Mouse (Mus musculus): ENCODE results near the gene Fkbp4. TPM values are rescaled to one million over a fixed set of nuclear protein-coding genes. Genes with fewer than 3 reads are reported as not detected.
A peak's percentile ranks its signal among the peaks of the same experiment; 100 is the strongest.

Fkbp4 gene
- polyA plus RNA-seq, 1 experiment from 2014 or later = 454 TPM

GRCm38 (mm10) chr6:128411115-128411514 lies 27.4 kb downstream of the Fkbp4 start:
- H3K36me3 ChIP-seq = peaks cover 86% of the 10 kb centered on the region
- no peak overlapping the region for H3K9ac ChIP-seq (replicated peaks)
- H3K4me2 ChIP-seq (replicated peaks) = no peak overlapping the region
- 0 out of 2 replicates have a peak, but pooled peaks cover 3% of the 10 kb centered on the region for H3K4me1 ChIP-seq (replicated peaks)
- peak; percentile 56 for ATAC-seq
- no peak overlapping the region for H3K4me3 ChIP-seq (replicated peaks)
- no peak overlapping the region for H3K27ac ChIP-seq
- H3K27me3 ChIP-seq = no peaks in the 10 kb centered on the region
- 15% methylated on average over 3 of the region's 3 CpGs for WGBS
- no peaks in the 10 kb centered on the region for H3K9me3 ChIP-seq

DNA sequence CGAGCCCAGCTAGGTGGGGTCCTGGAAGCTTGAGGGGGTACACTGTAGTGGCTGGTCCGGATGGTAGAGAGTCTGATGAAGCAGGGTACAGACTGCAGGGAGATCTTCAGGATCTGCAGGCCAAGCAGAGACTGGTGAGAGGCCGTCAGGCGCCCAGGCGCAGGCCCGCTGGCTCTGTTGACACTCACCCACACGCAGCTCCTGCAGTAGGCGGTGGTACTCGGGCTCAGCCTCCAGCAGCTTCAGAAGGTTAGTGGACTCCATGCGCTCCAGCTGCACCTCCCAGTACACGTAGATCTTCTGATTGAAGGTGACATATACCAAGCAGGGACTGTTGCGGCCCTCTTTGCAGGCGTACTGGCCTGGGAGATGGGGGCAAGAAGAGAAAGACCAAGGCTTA lies 28.2 kb downstream of the Fkbp4 start:
- Histone ChIP-seq H3K9ac (replicated peaks) (no peak overlapping the region), H3K4me2 (replicated peaks) (no peak overlapping the region), H3K36me3 (peaks cover 83% of the 10 kb centered on the region), H3K27me3 (no peaks in the 10 kb centered on the region), H3K27ac (no peak overlapping the region), H3K4me3 (replicated peaks) (no peak overlapping the region), H3K4me1 (replicated peaks) (no peaks in the 10 kb centered on the region), H3K9me3 (no peaks in the 10 kb centered on the region)
- 95% methylated on average over 13 of the region's 13 CpGs for WGBS
- ATAC-seq = 0 out of 2 replicates have a peak, but pooled peaks have one; percentile 7

- Histone ChIP-seq H3K9ac (replicated peaks) (no peak overlapping the region), H3K36me3 (peaks cover 81% of the 10 kb centered on the region), H3K4me2 (replicated peaks) (no peak overlapping the region), H3K4me3 (replicated peaks) (no peak overlapping the region), H3K4me1 (replicated peaks) (no peaks in the 10 kb centered on the region), H3K9me3 (no peaks in the 10 kb centered on the region), H3K27me3 (no peaks in the 10 kb centered on the region), H3K27ac (no peak overlapping the region)
- ATAC-seq = no peak
- 91% methylated on average over 7 of the region's 7 CpGs for WGBS
These were observed 29.8 kb downstream of the Fkbp4 start for GRCm38 (mm10) chr6:128408544-128409125.

DNA sequence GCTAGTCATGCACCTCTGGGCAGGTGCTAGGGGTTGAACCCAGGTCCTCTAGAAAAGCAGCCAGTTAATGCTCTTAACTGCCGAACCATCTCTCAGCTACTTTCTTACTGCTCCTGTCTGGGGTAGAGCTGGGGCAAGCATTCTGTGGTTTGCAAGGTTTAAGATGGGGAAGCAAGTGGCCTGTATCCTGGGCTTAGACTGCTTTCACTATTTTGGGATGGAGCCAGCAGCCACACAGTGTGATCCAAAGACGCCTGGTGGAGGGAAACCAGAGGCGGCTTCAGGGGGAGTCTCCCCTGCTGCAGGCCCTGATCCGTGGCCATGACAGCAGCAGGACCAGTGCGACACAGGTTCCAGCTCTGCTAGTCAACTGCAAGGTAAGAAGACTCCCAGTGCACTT lies 33.8 kb downstream of the Fkbp4 start:
- peaks cover 15% of the 10 kb centered on the region; the same call in 1 of the 2 replicates for H3K4me1 ChIP-seq (replicated peaks)
- no peaks in the 10 kb centered on the region for H3K9me3 ChIP-seq
- H3K36me3 ChIP-seq = peaks cover 45% of the 10 kb centered on the region
- H3K9ac ChIP-seq (replicated peaks) = no peak overlapping the region
- no peak overlapping the region for H3K27ac ChIP-seq
- no peaks in the 10 kb centered on the region for H3K27me3 ChIP-seq
- no peak overlapping the region for H3K4me3 ChIP-seq (replicated peaks)
- ATAC-seq = no peak
- no peak overlapping the region for H3K4me2 ChIP-seq (replicated peaks)
- WGBS = 69% methylated on average over 5 of the region's 5 CpGs

DNA sequence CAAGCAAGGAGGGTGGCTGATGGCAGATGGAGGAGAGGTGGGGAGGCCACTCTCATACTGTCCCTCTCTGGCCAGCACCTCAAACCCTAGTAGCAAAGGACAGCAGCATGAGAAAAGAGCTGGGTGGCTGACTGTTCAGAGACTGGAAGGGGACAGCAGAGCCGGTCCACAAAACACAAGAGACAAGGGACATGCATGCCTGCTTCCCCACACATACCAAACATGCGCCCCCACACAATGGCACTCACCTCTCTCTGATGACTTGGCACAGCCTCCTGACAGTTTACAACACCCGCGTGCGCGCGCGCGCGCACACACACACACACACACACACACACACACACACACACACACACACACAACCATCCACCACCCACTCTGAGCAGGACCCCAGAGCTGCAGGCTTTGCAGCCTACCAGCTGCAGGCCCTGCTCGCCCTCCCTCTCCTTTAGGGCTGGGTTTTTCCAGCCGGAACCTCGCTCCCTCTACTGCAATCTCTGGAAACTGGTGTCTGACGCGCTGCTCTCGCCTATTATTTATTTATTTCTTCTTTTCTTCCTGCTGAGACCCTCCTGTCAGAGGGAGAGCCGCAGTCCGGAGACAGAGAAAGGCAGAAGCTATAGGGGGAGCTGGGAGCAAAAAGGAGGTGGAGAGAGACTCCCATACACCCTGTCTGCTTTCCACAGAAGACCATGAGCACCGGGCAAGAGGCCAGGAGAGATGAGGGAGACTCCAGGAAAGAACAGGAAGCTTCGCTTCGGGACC lies 38.9 kb downstream of the Fkbp4 start:
- H3K27ac ChIP-seq = peak overlapping the region; percentile 65
- H3K4me1 ChIP-seq (replicated peaks) = peaks cover 20% of the 10 kb centered on the region
- H3K4me2 ChIP-seq (replicated peaks) = peak overlapping the region; percentile 43
- H3K27me3 ChIP-seq = no peaks in the 10 kb centered on the region
- WGBS = 32% methylated on average over 17 of the region's 21 CpGs
- peak overlapping the region; percentile 26 for H3K4me3 ChIP-seq (replicated peaks)
- ATAC-seq = peak; percentile 91
- peak overlapping the region; percentile 52 for H3K9ac ChIP-seq (replicated peaks)
- 0 out of 2 replicates have a peak, but pooled peaks cover 2% of the 10 kb centered on the region for H3K36me3 ChIP-seq
- no peaks in the 10 kb centered on the region for H3K9me3 ChIP-seq

DNA sequence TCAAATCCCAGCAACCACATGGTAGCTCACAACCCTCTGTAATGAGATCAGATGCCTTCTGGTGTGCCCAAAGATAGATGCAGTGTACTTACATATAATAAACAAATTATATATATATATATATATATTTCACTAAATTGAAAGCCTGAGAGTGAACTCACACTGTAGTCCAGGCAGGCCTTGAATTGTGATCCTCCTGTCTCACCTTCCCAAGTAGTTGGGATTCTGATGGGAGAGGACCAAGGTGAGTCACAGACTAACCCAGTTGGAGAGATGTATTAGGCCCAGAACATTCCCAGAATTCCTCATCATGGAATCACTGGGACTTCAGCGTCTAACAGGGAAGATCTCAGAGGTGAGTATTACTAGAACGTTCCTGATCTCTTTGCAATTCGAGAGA lies 39.5 kb downstream of the Fkbp4 start, which contains the start of gene Nrip2:
Nrip2 (plus strand) TSS at position 301 of the 400 bp plus-strand sequence.
- H3K4me1 ChIP-seq (replicated peaks) = peaks cover 20% of the 10 kb centered on the region
- peak within 1 kb of the TSS; percentile 52 for H3K9ac ChIP-seq (replicated peaks)
- H3K36me3 ChIP-seq = no peaks in the 10 kb centered on the region
- peak within 1 kb of the TSS; percentile 65 for H3K27ac ChIP-seq
- H3K27me3 ChIP-seq = no peaks in the 10 kb centered on the region
- H3K4me2 ChIP-seq (replicated peaks) = peak within 1 kb of the TSS; percentile 43
- 82% methylated on average over 3 of the region's 3 CpGs for WGBS
- H3K4me3 ChIP-seq (replicated peaks) = peak within 1 kb of the TSS; percentile 26
- ATAC-seq = no peak
- H3K9me3 ChIP-seq = no peaks in the 10 kb centered on the region

- no peak overlapping the region for H3K4me2 ChIP-seq (replicated peaks)
- no peak overlapping the region for H3K4me3 ChIP-seq (replicated peaks)
- WGBS = 85% methylated on average over 7 of the region's 7 CpGs
- H3K27me3 ChIP-seq = no peaks in the 10 kb centered on the region
- H3K9ac ChIP-seq (replicated peaks) = no peak overlapping the region
- no peak overlapping the region for H3K27ac ChIP-seq
- no peak for ATAC-seq
- peaks cover 20% of the 10 kb centered on the region for H3K4me1 ChIP-seq (replicated peaks)
- H3K36me3 ChIP-seq = no peaks in the 10 kb centered on the region
- no peaks in the 10 kb centered on the region for H3K9me3 ChIP-seq
These were observed 40.8 kb downstream of the Fkbp4 start for GRCm38 (mm10) chr6:128397574-128398261.

GRCm38 (mm10) chr6:128390683-128391082 lies 47.8 kb downstream of the Fkbp4 start:
- WGBS = 64% methylated on average over 1 of the region's 1 CpGs
- no peaks in the 10 kb centered on the region for H3K27me3 ChIP-seq
- ATAC-seq = no peak
- no peak overlapping the region for H3K27ac ChIP-seq
- no peak overlapping the region for H3K9ac ChIP-seq (replicated peaks)
- H3K36me3 ChIP-seq = no peaks in the 10 kb centered on the region
- H3K4me2 ChIP-seq (replicated peaks) = no peak overlapping the region
- no peak overlapping the region for H3K4me3 ChIP-seq (replicated peaks)
- no peaks in the 10 kb centered on the region for H3K4me1 ChIP-seq (replicated peaks)
- no peaks in the 10 kb centered on the region for H3K9me3 ChIP-seq

DNA sequence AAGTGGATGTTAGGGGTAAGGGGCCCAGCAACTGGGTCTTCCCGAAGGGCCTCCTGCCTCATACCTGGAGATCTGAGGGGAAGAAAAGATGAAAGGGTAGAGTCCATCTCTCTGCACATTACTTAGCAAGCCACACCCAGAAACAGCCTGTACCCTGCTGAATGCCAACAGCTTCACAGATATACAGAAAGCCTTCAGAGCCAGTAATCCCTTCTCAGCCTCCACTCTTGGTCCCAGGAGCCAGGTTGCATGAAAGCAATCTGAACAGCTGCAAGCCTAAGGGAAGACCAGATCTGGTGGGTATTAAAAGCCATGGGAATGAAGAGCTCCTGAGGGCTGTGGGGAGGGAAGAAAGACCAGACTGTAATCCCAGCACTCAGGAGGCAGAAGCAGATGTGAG lies 49.3 kb downstream of the Fkbp4 start:
- ATAC-seq = no peak
- no peak overlapping the region for H3K27ac ChIP-seq
- no peak overlapping the region for H3K4me2 ChIP-seq (replicated peaks)
- H3K4me3 ChIP-seq (replicated peaks) = no peak overlapping the region
- 93% methylated on average over 1 of the region's 1 CpGs for WGBS
- no peaks in the 10 kb centered on the region for H3K27me3 ChIP-seq
- no peaks in the 10 kb centered on the region for H3K36me3 ChIP-seq
- no peaks in the 10 kb centered on the region for H3K9me3 ChIP-seq
- no peaks in the 10 kb centered on the region for H3K4me1 ChIP-seq (replicated peaks)
- no peak overlapping the region for H3K9ac ChIP-seq (replicated peaks)

DNA sequence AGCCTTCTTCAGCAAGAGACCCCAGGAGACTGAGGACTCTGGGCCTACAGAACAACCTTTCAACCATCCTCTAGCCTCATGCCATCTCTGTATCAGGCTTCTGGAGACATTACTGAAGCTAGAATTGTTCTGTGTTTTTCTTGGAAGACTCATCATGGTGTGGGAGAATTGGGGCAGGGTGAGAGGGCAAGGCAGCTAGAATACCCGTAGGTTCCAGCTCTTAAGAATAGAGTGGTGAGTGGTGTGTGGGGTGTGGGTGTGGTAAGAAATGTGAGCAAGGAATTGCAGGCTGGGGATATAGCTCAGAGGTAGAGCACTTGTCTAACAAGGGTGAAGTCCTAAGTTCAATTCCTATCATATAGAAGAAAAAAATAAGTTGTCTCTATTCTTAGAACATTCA lies 53.5 kb downstream of the Fkbp4 start:
- H3K4me2 ChIP-seq (replicated peaks) = no peak overlapping the region
- H3K9ac ChIP-seq (replicated peaks) = no peak overlapping the region
- ATAC-seq = no peak
- 96% methylated on average over 1 of the region's 1 CpGs for WGBS
- H3K9me3 ChIP-seq = no peaks in the 10 kb centered on the region
- no peak overlapping the region for H3K27ac ChIP-seq
- H3K4me1 ChIP-seq (replicated peaks) = no peaks in the 10 kb centered on the region
- no peaks in the 10 kb centered on the region for H3K27me3 ChIP-seq
- H3K36me3 ChIP-seq = no peaks in the 10 kb centered on the region
- H3K4me3 ChIP-seq (replicated peaks) = no peak overlapping the region

DNA sequence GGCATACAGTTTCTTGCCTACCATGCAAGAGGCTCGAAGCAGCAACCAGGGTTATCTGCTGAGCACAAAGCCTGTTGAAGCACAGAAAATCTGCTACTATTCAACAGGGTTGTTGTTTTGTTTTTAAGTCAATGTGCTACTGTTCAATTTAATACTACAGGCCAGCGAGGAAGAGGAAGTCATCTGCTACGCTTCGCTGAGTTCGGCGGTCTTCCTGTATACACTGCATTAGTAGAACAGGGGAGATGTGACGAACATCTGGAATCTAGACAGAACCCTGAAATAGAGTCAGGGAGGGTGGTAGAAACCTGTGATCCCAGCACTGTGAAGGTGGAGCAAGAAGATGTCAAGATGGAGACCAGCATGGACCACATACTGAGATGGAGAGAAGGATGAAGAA lies 54.7 kb downstream of the Fkbp4 start:
- no peak overlapping the region for H3K4me3 ChIP-seq (replicated peaks)
- no peaks in the 10 kb centered on the region for H3K27me3 ChIP-seq
- no peaks in the 10 kb centered on the region for H3K36me3 ChIP-seq
- 82% methylated on average over 7 of the region's 7 CpGs for WGBS
- no peak overlapping the region for H3K27ac ChIP-seq
- H3K4me2 ChIP-seq (replicated peaks) = no peak overlapping the region
- H3K9me3 ChIP-seq = no peaks in the 10 kb centered on the region
- H3K4me1 ChIP-seq (replicated peaks) = no peaks in the 10 kb centered on the region
- H3K9ac ChIP-seq (replicated peaks) = no peak overlapping the region
- no peak for ATAC-seq

DNA sequence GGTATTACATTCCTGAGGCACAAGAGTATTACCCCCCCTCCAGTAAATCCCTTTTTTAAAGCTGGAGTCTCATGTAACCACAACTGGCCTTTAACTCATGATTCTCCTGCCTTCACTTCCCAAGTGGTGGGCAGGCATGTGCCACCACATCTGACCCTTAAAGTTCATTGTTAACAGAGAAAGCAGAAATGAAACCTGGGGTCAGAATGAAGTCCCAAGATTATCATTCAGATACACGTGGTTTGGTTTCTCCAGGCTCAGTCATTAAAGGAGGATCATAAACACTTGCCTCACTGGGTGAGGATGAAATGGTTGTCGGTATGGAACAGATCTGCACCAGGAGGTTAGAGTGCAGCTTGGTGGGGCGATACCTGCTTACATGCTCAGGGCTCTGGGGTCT lies 57.2 kb downstream of the Fkbp4 start:
- ATAC-seq = no peak
- Histone ChIP-seq H3K36me3 (no peaks in the 10 kb centered on the region), H3K4me3 (replicated peaks) (no peak overlapping the region), H3K9me3 (no peaks in the 10 kb centered on the region), H3K4me1 (replicated peaks) (no peaks in the 10 kb centered on the region), H3K4me2 (replicated peaks) (no peak overlapping the region), H3K27me3 (no peaks in the 10 kb centered on the region), H3K27ac (no peak overlapping the region), H3K9ac (replicated peaks) (no peak overlapping the region)
- WGBS = 87% methylated on average over 3 of the region's 3 CpGs

Measured in midbrain, embryonic 13.5 days (tissue).